Mouse (Mus musculus): ENCODE results near the gene Il34. TPM values are rescaled to one million over a fixed set of nuclear protein-coding genes. Genes with fewer than 3 reads are reported as not detected.
"Not testable (repeated sequence)": the region's sequence is repeated elsewhere in the genome, so short reads cannot be mapped to it uniquely, and the experiment has no call there.

Il34 gene
- polyA plus RNA-seq, 1 experiment from 2014 or later = 2.5 TPM

GRCm38 (mm10) chr8:110789571-110789970, 16.2 kb downstream of the Il34 start:
- H3K36me3 ChIP-seq = no peaks in the 10 kb centered on the region
- H3K4me2 ChIP-seq (replicated peaks) = no peak overlapping the region
- no peaks in the 10 kb centered on the region for H3K4me1 ChIP-seq
- H3K27me3 ChIP-seq = no peaks in the 10 kb centered on the region
- WGBS = 54% methylated on average over 12 of the region's 12 CpGs
- H3K9ac ChIP-seq (replicated peaks) = no peak overlapping the region
- no peak overlapping the region for H3K4me3 ChIP-seq
- no peak overlapping the region for H3K27ac ChIP-seq (replicated peaks)
- no peaks in the 10 kb centered on the region for H3K9me3 ChIP-seq
- ATAC-seq (replicated peaks) = no peak

GRCm38 (mm10) chr8:110788981-110789380, 16.7 kb downstream of the Il34 start:
- Histone ChIP-seq H3K9ac (replicated peaks) (no peak overlapping the region), H3K36me3 (no peaks in the 10 kb centered on the region), H3K4me3 (no peak overlapping the region), H3K27me3 (no peaks in the 10 kb centered on the region), H3K4me1 (no peaks in the 10 kb centered on the region), H3K9me3 (no peaks in the 10 kb centered on the region), H3K4me2 (replicated peaks) (no peak overlapping the region), H3K27ac (replicated peaks) (no peak overlapping the region)
- WGBS = 69% methylated on average over 12 of the region's 12 CpGs
- ATAC-seq (replicated peaks) = no peak

GRCm38 (mm10) chr8:110787411-110787954, 18.2 kb downstream of the Il34 start:
- Histone ChIP-seq H3K4me1 (no peaks in the 10 kb centered on the region), H3K27me3 (no peaks in the 10 kb centered on the region), H3K4me3 (no peak overlapping the region), H3K27ac (replicated peaks) (no peak overlapping the region), H3K9me3 (no peaks in the 10 kb centered on the region), H3K36me3 (no peaks in the 10 kb centered on the region), H3K9ac (replicated peaks) (no peak overlapping the region), H3K4me2 (replicated peaks) (no peak overlapping the region)
- ATAC-seq (replicated peaks) = no peak
- 91% methylated on average over 9 of the region's 9 CpGs for WGBS

GRCm38 (mm10) chr8:110786934-110787333, 18.8 kb downstream of the Il34 start:
- no peak overlapping the region for H3K4me2 ChIP-seq (replicated peaks)
- no peak for ATAC-seq (replicated peaks)
- H3K27me3 ChIP-seq = no peaks in the 10 kb centered on the region
- H3K36me3 ChIP-seq = no peaks in the 10 kb centered on the region
- no peak overlapping the region for H3K27ac ChIP-seq (replicated peaks)
- no peak overlapping the region for H3K4me3 ChIP-seq
- 84% methylated on average over 8 of the region's 8 CpGs for WGBS
- H3K4me1 ChIP-seq = no peaks in the 10 kb centered on the region
- H3K9me3 ChIP-seq = no peaks in the 10 kb centered on the region
- no peak overlapping the region for H3K9ac ChIP-seq (replicated peaks)

- H3K36me3 ChIP-seq; H3K27me3 ChIP-seq; ATAC-seq (replicated peaks); H3K4me3 ChIP-seq; H3K27ac ChIP-seq (replicated peaks); H3K4me1 ChIP-seq; H3K4me2 ChIP-seq (replicated peaks); H3K9ac ChIP-seq (replicated peaks); H3K9me3 ChIP-seq: not testable (repeated sequence)
- WGBS = 86% methylated on average over 7 of the region's 7 CpGs
These were observed 19.2 kb downstream of the Il34 start for GRCm38 (mm10) chr8:110786501-110786900.

- WGBS = 44% methylated on average over 2 of the region's 2 CpGs
- no peaks in the 10 kb centered on the region for H3K9me3 ChIP-seq
- no peak for ATAC-seq (replicated peaks)
- no peak overlapping the region for H3K4me2 ChIP-seq (replicated peaks)
- H3K27ac ChIP-seq (replicated peaks) = no peak overlapping the region
- no peak overlapping the region for H3K4me3 ChIP-seq
- no peaks in the 10 kb centered on the region for H3K4me1 ChIP-seq
- no peaks in the 10 kb centered on the region for H3K27me3 ChIP-seq
- H3K9ac ChIP-seq (replicated peaks) = no peak overlapping the region
- no peaks in the 10 kb centered on the region for H3K36me3 ChIP-seq
These were observed 20.4 kb downstream of the Il34 start for GRCm38 (mm10) chr8:110785366-110785765.

- no peaks in the 10 kb centered on the region for H3K36me3 ChIP-seq
- no peaks in the 10 kb centered on the region for H3K4me1 ChIP-seq
- WGBS = 85% methylated on average over 13 of the region's 13 CpGs
- no peak overlapping the region for H3K4me3 ChIP-seq
- no peaks in the 10 kb centered on the region for H3K9me3 ChIP-seq
- no peak overlapping the region for H3K4me2 ChIP-seq (replicated peaks)
- ATAC-seq (replicated peaks) = no peak
- H3K27ac ChIP-seq (replicated peaks) = no peak overlapping the region
- H3K9ac ChIP-seq (replicated peaks) = no peak overlapping the region
- no peaks in the 10 kb centered on the region for H3K27me3 ChIP-seq
These were observed 25.6 kb downstream of the Il34 start for GRCm38 (mm10) chr8:110779924-110780718.

- no peaks in the 10 kb centered on the region for H3K4me1 ChIP-seq
- H3K27me3 ChIP-seq = no peaks in the 10 kb centered on the region
- no peaks in the 10 kb centered on the region for H3K9me3 ChIP-seq
- no peak overlapping the region for H3K4me2 ChIP-seq (replicated peaks)
- no peaks in the 10 kb centered on the region for H3K36me3 ChIP-seq
- WGBS = 93% methylated on average over 3 of the region's 3 CpGs
- H3K4me3 ChIP-seq = no peak overlapping the region
- no peak for ATAC-seq (replicated peaks)
- H3K27ac ChIP-seq (replicated peaks) = no peak overlapping the region
- H3K9ac ChIP-seq (replicated peaks) = no peak overlapping the region
These were observed 29.4 kb downstream of the Il34 start for GRCm38 (mm10) chr8:110776335-110776734.

GRCm38 (mm10) chr8:110775721-110776120, 30.0 kb downstream of the Il34 start:
- no peaks in the 10 kb centered on the region for H3K4me1 ChIP-seq
- ATAC-seq (replicated peaks) = no peak
- no peaks in the 10 kb centered on the region for H3K27me3 ChIP-seq
- no peaks in the 10 kb centered on the region for H3K9me3 ChIP-seq
- no peaks in the 10 kb centered on the region for H3K36me3 ChIP-seq
- H3K4me3 ChIP-seq = no peak overlapping the region
- H3K9ac ChIP-seq (replicated peaks) = no peak overlapping the region
- no peak overlapping the region for H3K4me2 ChIP-seq (replicated peaks)
- no peak overlapping the region for H3K27ac ChIP-seq (replicated peaks)
- 77% methylated on average over 3 of the region's 3 CpGs for WGBS

- H3K4me1 ChIP-seq = no peaks in the 10 kb centered on the region
- no peaks in the 10 kb centered on the region for H3K9me3 ChIP-seq
- no peak overlapping the region for H3K9ac ChIP-seq (replicated peaks)
- WGBS = 77% methylated on average over 8 of the region's 8 CpGs
- H3K36me3 ChIP-seq = no peaks in the 10 kb centered on the region
- H3K27ac ChIP-seq (replicated peaks) = no peak overlapping the region
- ATAC-seq (replicated peaks) = no peak
- H3K4me3 ChIP-seq = no peak overlapping the region
- H3K4me2 ChIP-seq (replicated peaks) = no peak overlapping the region
- no peaks in the 10 kb centered on the region for H3K27me3 ChIP-seq
These were observed 30.4 kb downstream of the Il34 start for GRCm38 (mm10) chr8:110775316-110775715.

GRCm38 (mm10) chr8:110774725-110775124, 31.0 kb downstream of the Il34 start:
- 89% methylated on average over 6 of the region's 6 CpGs for WGBS
- Histone ChIP-seq H3K4me1 (no peaks in the 10 kb centered on the region), H3K9ac (replicated peaks) (no peak overlapping the region), H3K4me2 (replicated peaks) (no peak overlapping the region), H3K36me3 (no peaks in the 10 kb centered on the region), H3K27ac (replicated peaks) (no peak overlapping the region), H3K4me3 (no peak overlapping the region), H3K9me3 (no peaks in the 10 kb centered on the region), H3K27me3 (no peaks in the 10 kb centered on the region)
- ATAC-seq (replicated peaks) = no peak

- 89% methylated on average over 3 of the region's 3 CpGs for WGBS
These were observed 31.7 kb downstream of the Il34 start for GRCm38 (mm10) chr8:110774047-110774446.

GRCm38 (mm10) chr8:110772452-110772851, 33.3 kb downstream of the Il34 start:
- Histone ChIP-seq H3K9me3 (no peaks in the 10 kb centered on the region), H3K4me3 (no peak overlapping the region), H3K4me1 (no peaks in the 10 kb centered on the region), H3K27ac (replicated peaks) (no peak overlapping the region), H3K4me2 (replicated peaks) (no peak overlapping the region), H3K36me3 (no peaks in the 10 kb centered on the region), H3K9ac (replicated peaks) (no peak overlapping the region), H3K27me3 (no peaks in the 10 kb centered on the region)
- no peak for ATAC-seq (replicated peaks)
- 83% methylated on average over 7 of the region's 7 CpGs for WGBS

More at GRCm38 (mm10) chr8:110774047-110774446, 31.7 kb downstream of the Il34 start:
- H3K36me3 ChIP-seq = no peaks in the 10 kb centered on the region
- no peaks in the 10 kb centered on the region for H3K9me3 ChIP-seq
- no peak overlapping the region for H3K27ac ChIP-seq (replicated peaks)
- H3K4me2 ChIP-seq (replicated peaks) = no peak overlapping the region
- no peak for ATAC-seq (replicated peaks)
- no peaks in the 10 kb centered on the region for H3K4me1 ChIP-seq
- no peak overlapping the region for H3K9ac ChIP-seq (replicated peaks)
- H3K27me3 ChIP-seq = no peaks in the 10 kb centered on the region
- H3K4me3 ChIP-seq = no peak overlapping the region

All from forebrain, embryonic 15.5 days (tissue).